Mouse (Mus musculus): ENCODE measurements around the gene Spdye4a. TPM values are rescaled to one million over a fixed set of nuclear protein-coding genes. Genes with fewer than 3 reads are reported as not detected.
"Not testable (repeated sequence)": the region's sequence is repeated elsewhere in the genome, so short reads cannot be mapped to it uniquely, and the experiment has no call there.

Spdye4a gene
- polyA plus RNA-seq, 1 experiment, result not detected

- no peak overlapping the region for H3K4me3 ChIP-seq (replicated peaks; ENCODE audit: extremely low read depth, low read depth, low read length)
- WGBS, result 84% methylated on average over 8 of the region's 8 CpGs
- no peak for DNase-seq
- no peaks in the 10 kb centered on the region for H3K4me1 ChIP-seq (ENCODE audit: control insufficient read depth, insufficient read depth, low read length)
- TF ChIP-seq POLR2A (IDR thresholded peaks at IDR 0.05; ENCODE audit: borderline replicate concordance, extremely low read depth, low read depth, low read length) (no peak), CTCF (IDR thresholded peaks at IDR 0.05; ENCODE audit: insufficient read depth, low read length) (no peak)
These were observed 33.9 kb downstream of the Spdye4a start for GRCm38 (mm10) chr5:143192806-143193205.

GRCm38 (mm10) chr5:143188014-143188413 lies 38.7 kb downstream of the Spdye4a start:
- WGBS, result 75% methylated on average over 1 of the region's 1 CpGs
- H3K4me1 ChIP-seq (ENCODE audit: control insufficient read depth, insufficient read depth, low read length); DNase-seq; H3K4me3 ChIP-seq (replicated peaks; ENCODE audit: extremely low read depth, low read depth, low read length): not testable (repeated sequence)

GRCm38 (mm10) chr5:143180255-143181076 lies 46.2 kb downstream of the Spdye4a start, which contains the start of the genes Rbak and Spdye4b:
Gene Rbak (minus strand): TSS chr5:143180775.
Gene Spdye4b (plus strand): TSS chr5:143181017.
- 1% methylated on average over 58 of the region's 58 CpGs for WGBS

GRCm38 (mm10) chr5:143179179-143179578 lies 47.5 kb downstream of the Spdye4a start:
- no peaks in the 10 kb centered on the region for H3K4me1 ChIP-seq (ENCODE audit: control insufficient read depth, insufficient read depth, low read length)
- 28% methylated on average over 6 of the region's 6 CpGs for WGBS
- TF ChIP-seq POLR2A (IDR thresholded peaks at IDR 0.05; ENCODE audit: borderline replicate concordance, extremely low read depth, low read depth, low read length) (no peak), CTCF (IDR thresholded peaks at IDR 0.05; ENCODE audit: insufficient read depth, low read length) (no peak)
- no peak overlapping the region for H3K4me3 ChIP-seq (replicated peaks; ENCODE audit: extremely low read depth, low read depth, low read length)
- no peak for DNase-seq

More at GRCm38 (mm10) chr5:143180255-143181076, 46.2 kb downstream of the Spdye4a start, which contains the start of the genes Rbak and Spdye4b:
- TF ChIP-seq POLR2A (IDR thresholded peaks at IDR 0.05; ENCODE audit: borderline replicate concordance, extremely low read depth, low read depth, low read length), result peak; percentile 89
- TF ChIP-seq CTCF (IDR thresholded peaks at IDR 0.05; ENCODE audit: insufficient read depth, low read length), result no peak
- H3K4me1 ChIP-seq (ENCODE audit: control insufficient read depth, insufficient read depth, low read length), result no peaks in the 10 kb centered on the region
- peak within 1 kb of the TSS; percentile 76 for H3K4me3 ChIP-seq (replicated peaks; ENCODE audit: extremely low read depth, low read depth, low read length)
- DNase-seq, result peak; percentile 86

GRCm38 (mm10) chr5:143177541-143178200 lies 49.0 kb downstream of the Spdye4a start:
- WGBS, result 92% methylated on average over 3 of the region's 3 CpGs

GRCm38 (mm10) chr5:143175970-143176369 lies 50.7 kb downstream of the Spdye4a start:
- 89% methylated on average over 4 of the region's 4 CpGs for WGBS
- DNase-seq, result no peak
- no peaks in the 10 kb centered on the region for H3K4me1 ChIP-seq (ENCODE audit: control insufficient read depth, insufficient read depth, low read length)
- H3K4me3 ChIP-seq (replicated peaks; ENCODE audit: extremely low read depth, low read depth, low read length), result no peak overlapping the region
- TF ChIP-seq POLR2A (IDR thresholded peaks at IDR 0.05; ENCODE audit: borderline replicate concordance, extremely low read depth, low read depth, low read length), result no peak
- TF ChIP-seq CTCF (IDR thresholded peaks at IDR 0.05; ENCODE audit: insufficient read depth, low read length), result no peak

More at GRCm38 (mm10) chr5:143177541-143178200, 49.0 kb downstream of the Spdye4a start:
- H3K4me1 ChIP-seq (ENCODE audit: control insufficient read depth, insufficient read depth, low read length), result no peaks in the 10 kb centered on the region
- DNase-seq, result no peak
- no peak overlapping the region for H3K4me3 ChIP-seq (replicated peaks; ENCODE audit: extremely low read depth, low read depth, low read length)
- TF ChIP-seq CTCF (IDR thresholded peaks at IDR 0.05; ENCODE audit: insufficient read depth, low read length) (no peak), POLR2A (IDR thresholded peaks at IDR 0.05; ENCODE audit: borderline replicate concordance, extremely low read depth, low read depth, low read length) (no peak)

Other genes with a start within 250 kb of the Spdye4a start
- gene Rnf216, start 113.9 kb downstream of the Spdye4a start, polyA plus RNA-seq (2012; rRNA removed), result 27.7 and 29.8 TPM in 2 replicates
- gene Olfr718-ps1, start 79.3 kb downstream of the Spdye4a start, polyA plus RNA-seq (2012; rRNA removed), result not detected in 2 replicates
- gene Rbak, start 46.1 kb downstream of the Spdye4a start, polyA plus RNA-seq (2012; rRNA removed), result 3.2 and 4.8 TPM in 2 replicates
- not detected in 2 replicates for gene Spdye4b, start 45.9 kb downstream of the Spdye4a start, polyA plus RNA-seq (2012; rRNA removed)
- gene Zfp12, start 8.3 kb upstream of the Spdye4a start, polyA plus RNA-seq (2012; rRNA removed), result 12.0 and 12.2 TPM in 2 replicates
- gene Zfp316, start 43.1 kb upstream of the Spdye4a start, polyA plus RNA-seq (2012; rRNA removed), result 10.1 and 10.4 TPM in 2 replicates
- gene Zfp853, start 66.7 kb upstream of the Spdye4a start, polyA plus RNA-seq (2012; rRNA removed), result 1.4 and 1.5 TPM in 2 replicates
- gene E130309D02Rik, start 88.5 kb upstream of the Spdye4a start, polyA plus RNA-seq (2012; rRNA removed), result 21.8 and 25.1 TPM in 2 replicates
- 76.0 and 98.1 TPM in 2 replicates for gene Zdhhc4, start 102.4 kb upstream of the Spdye4a start, polyA plus RNA-seq (2012; rRNA removed)
- 0.02 and 0.09 TPM in 2 replicates for gene Grid2ip, start 130.4 kb upstream of the Spdye4a start, polyA plus RNA-seq (2012; rRNA removed)
- gene Kdelr2, start 176.9 kb upstream of the Spdye4a start, polyA plus RNA-seq (2012; rRNA removed), result 131 TPM in 2 replicates
- gene Daglb, start 237.7 kb upstream of the Spdye4a start, polyA plus RNA-seq (2012; rRNA removed), result 16.5 and 18.1 TPM in 2 replicates